Mouse (Mus musculus): ENCODE data around the gene Ctbs. TPM values are rescaled to one million over a fixed set of nuclear protein-coding genes. Genes with fewer than 3 reads are reported as not detected.

Ctbs gene
- polyA plus RNA-seq, 1 experiment = 2.4 TPM

GRCm38 (mm10) chr3:146500003-146500809 is 50.6 kb downstream of the Ctbs start:
- TF ChIP-seq CTCF (IDR thresholded peaks at IDR 0.05; ENCODE audit: borderline replicate concordance, extremely low read depth, insufficient read depth, insufficient read length) (no peak), POLR2A (IDR thresholded peaks at IDR 0.05; ENCODE audit: borderline replicate concordance, extremely low read depth, insufficient read depth, insufficient read length, poor library complexity, severe bottlenecking) (0 out of 2 replicates have a peak, but pooled peaks have one; percentile 31)
- DNase-seq (ENCODE audit: low read depth) = peak; percentile 69

- peak; percentile 3 for DNase-seq (ENCODE audit: low read depth)
- TF ChIP-seq CTCF (IDR thresholded peaks at IDR 0.05; ENCODE audit: borderline replicate concordance, extremely low read depth, insufficient read depth, insufficient read length) = no peak
- no peak for TF ChIP-seq POLR2A (IDR thresholded peaks at IDR 0.05; ENCODE audit: borderline replicate concordance, extremely low read depth, insufficient read depth, insufficient read length, poor library complexity, severe bottlenecking)
These were observed 51.2 kb downstream of the Ctbs start for GRCm38 (mm10) chr3:146500810-146501201.

GRCm38 (mm10) chr3:146501601-146502123 is 52.1 kb downstream of the Ctbs start:
- DNase-seq (ENCODE audit: low read depth) = no peak
- no peak for TF ChIP-seq POLR2A (IDR thresholded peaks at IDR 0.05; ENCODE audit: borderline replicate concordance, extremely low read depth, insufficient read depth, insufficient read length, poor library complexity, severe bottlenecking)
- no peak for TF ChIP-seq CTCF (IDR thresholded peaks at IDR 0.05; ENCODE audit: borderline replicate concordance, extremely low read depth, insufficient read depth, insufficient read length)

GRCm38 (mm10) chr3:146506711-146507110 is 57.1 kb downstream of the Ctbs start:
- TF ChIP-seq CTCF (IDR thresholded peaks at IDR 0.05; ENCODE audit: borderline replicate concordance, extremely low read depth, insufficient read depth, insufficient read length) (no peak), POLR2A (IDR thresholded peaks at IDR 0.05; ENCODE audit: borderline replicate concordance, extremely low read depth, insufficient read depth, insufficient read length, poor library complexity, severe bottlenecking) (no peak)
- DNase-seq (ENCODE audit: low read depth) = no peak

Other genes with a start within 250 kb of the Ctbs start
- 0.26 and 0.52 TPM in 2 replicates for gene Lpar3, start 228.8 kb upstream of the Ctbs start, polyA plus RNA-seq (2012; rRNA removed)
- 9.5 and 12.2 TPM in 2 replicates for gene Ssx2ip, start 45.2 kb upstream of the Ctbs start, polyA plus RNA-seq (2012; rRNA removed)
- 6.7 and 8.6 TPM in 2 replicates for gene Spata1, start 50.0 kb downstream of the Ctbs start, polyA plus RNA-seq (2012; rRNA removed)
- 157 and 185 TPM in 2 replicates for gene Gng5, start 50.0 kb downstream of the Ctbs start, polyA plus RNA-seq (2012; rRNA removed)
- 33.3 and 38.0 TPM in 2 replicates for gene Rpf1, start 71.6 kb downstream of the Ctbs start, polyA plus RNA-seq (2012; rRNA removed)
- not detected in 2 replicates for gene Uox, start 120.6 kb downstream of the Ctbs start, polyA plus RNA-seq (2012; rRNA removed)
- not detected in 2 replicates for gene Dnase2b, start 165.8 kb downstream of the Ctbs start, polyA plus RNA-seq (2012; rRNA removed)
- gene 4930503B20Rik, start 201.5 kb downstream of the Ctbs start, polyA plus RNA-seq (2012; rRNA removed) = 0.08 TPM in 1 of 2 replicates, not detected in the other
- 0.26 TPM in 1 of 2 replicates, not detected in the other for gene Samd13, start 235.8 kb downstream of the Ctbs start, polyA plus RNA-seq (2012; rRNA removed)